Mouse (Mus musculus) limb, embryonic 12.5 days (tissue): ENCODE data around the gene Tgfb1. TPM values are rescaled to one million over a fixed set of nuclear protein-coding genes. Genes with fewer than 3 reads are reported as not detected.

Source experiments
- ATAC-seq: fragments of 200-750 bp; cut with Nextera tagmentation; 2 replicates; pipeline ENCODE4 v1.8.0; 2017; ENCODE audit warnings: low read depth, moderate TSS enrichment; ENCODE audit not compliant: insufficient number of reproducible peaks, insufficient read depth, low FRiP score, low TSS enrichment
- H3K27ac ChIP-seq: fragments of 300-500 bp; sonication (generic); 2 replicates; pipeline ENCODE4 v1.5.1; 2016; ENCODE audit warnings: mild to moderate bottlenecking, moderate library complexity
- H3K27me3 ChIP-seq: fragments of 300-500 bp; sonication (generic); 2 replicates; pipeline ENCODE4 v1.6.1; 2016; ENCODE audit warnings: mild to moderate bottlenecking, moderate library complexity
- H3K36me3 ChIP-seq: fragments of 300-500 bp; sonication (generic); 2 replicates; pipeline ENCODE4 v1.6.1; 2016; ENCODE audit warnings: mild to moderate bottlenecking, moderate library complexity
- H3K4me1 ChIP-seq: fragments of 300-500 bp; sonication (generic); replicated peaks from 2 replicates; pipeline ENCODE4 v1.6.1; 2016
- H3K4me2 ChIP-seq: fragments of 300-500 bp; sonication (generic); 2 replicates; pipeline ENCODE4 v1.6.1; 2016; ENCODE audit warnings: mild to moderate bottlenecking, moderate library complexity
- H3K4me3 ChIP-seq: fragments of 300-500 bp; sonication (generic); replicated peaks from 2 replicates; pipeline ENCODE4 v1.5.1; 2016; ENCODE audit warnings: mild to moderate bottlenecking
- H3K9ac ChIP-seq: fragments of 300-500 bp; sonication (generic); replicated peaks from 2 replicates; pipeline ENCODE4 v1.6.1; 2016; ENCODE audit warnings: mild to moderate bottlenecking, moderate library complexity
- H3K9me3 ChIP-seq: fragments of 300-500 bp; sonication (generic); 2 replicates; pipeline ENCODE4 v1.6.1; 2016; ENCODE audit warnings: mild to moderate bottlenecking, moderate library complexity
- WGBS: fragments of 180-500 bp; shearing (Covaris S2); methylation state at CpG from one replicate; pipeline ENCODE4 v1.1.7; 2016; 5-methylcytosine and 5-hydroxymethylcytosine counted together
- polyA plus RNA-seq: library from polyadenylated mRNA; unstranded; fragments of >200 nt; fragmentation: Nextera tagmentation; extraction: Ambion mirVana; gene quantifications from 2 replicates; pipeline ENCODE4 v1.2.1, GENCODE M21; 2016

The Tgfb1 gene
- polyA plus RNA-seq, 1 experiment from 2014 or later = 1.6 TPM

- Histone ChIP-seq H3K9ac (no peak overlapping the region), H3K4me3 (no peak overlapping the region), H3K9me3 (no peaks in the 10 kb centered on the region), H3K27me3 (no peaks in the 10 kb centered on the region), H3K4me1 (no peaks in the 10 kb centered on the region), H3K27ac (no peak overlapping the region), H3K4me2 (no peak overlapping the region), H3K36me3 (peaks cover 100% of the 10 kb centered on the region)
- no peak for ATAC-seq
- 92% methylated on average over 3 of the region's 3 CpGs for WGBS
Observed at GRCm38 (mm10) chr7:25738277-25738676, 51.5 kb downstream of the Tgfb1 start.

- Histone ChIP-seq H3K27ac (no peak overlapping the region), H3K36me3 (peaks cover 99% of the 10 kb centered on the region), H3K9me3 (no peaks in the 10 kb centered on the region), H3K27me3 (no peaks in the 10 kb centered on the region), H3K9ac (no peak overlapping the region), H3K4me3 (no peak overlapping the region), H3K4me2 (no peak overlapping the region), H3K4me1 (peaks cover 2% of the 10 kb centered on the region; the same call in 1 of the 2 replicates)
- no peak for ATAC-seq
- WGBS = 85% methylated on average over 3 of the region's 3 CpGs
Observed at GRCm38 (mm10) chr7:25746844-25747243, 60.0 kb downstream of the Tgfb1 start.

GRCm38 (mm10) chr7:25753076-25753475 lies 66.3 kb downstream of the Tgfb1 start:
- H3K27me3 ChIP-seq = no peaks in the 10 kb centered on the region
- H3K4me1 ChIP-seq = peaks cover 19% of the 10 kb centered on the region
- H3K4me3 ChIP-seq = peak overlapping the region; percentile 93
- peak overlapping the region; percentile 97 for H3K9ac ChIP-seq
- no peaks in the 10 kb centered on the region for H3K9me3 ChIP-seq
- no peak overlapping the region for H3K27ac ChIP-seq
- peak overlapping the region; percentile 95 for H3K4me2 ChIP-seq
- ATAC-seq = no peak
- peaks cover 45% of the 10 kb centered on the region for H3K36me3 ChIP-seq

- under 1% methylated on average over 46 of the region's 46 CpGs for WGBS
- peak overlapping the region; percentile 99 for H3K27ac ChIP-seq
- no peaks in the 10 kb centered on the region for H3K27me3 ChIP-seq
- H3K36me3 ChIP-seq = peaks cover 44% of the 10 kb centered on the region
- H3K9ac ChIP-seq = peak overlapping the region; percentile 97
- H3K4me2 ChIP-seq = peak overlapping the region; percentile 95
- ATAC-seq = 0 out of 2 replicates have a peak, but pooled peaks have one; percentile 0
- H3K4me1 ChIP-seq = peaks cover 19% of the 10 kb centered on the region
- peak overlapping the region; percentile 93 for H3K4me3 ChIP-seq
- no peaks in the 10 kb centered on the region for H3K9me3 ChIP-seq
Observed at GRCm38 (mm10) chr7:25753643-25754438, 67.0 kb downstream of the Tgfb1 start.

GRCm38 (mm10) chr7:25754439-25754737 lies 67.6 kb downstream of the Tgfb1 start:
- peak overlapping the region; percentile 93 for H3K4me3 ChIP-seq
- peak overlapping the region; percentile 95 for H3K4me2 ChIP-seq
- peaks cover 19% of the 10 kb centered on the region for H3K4me1 ChIP-seq
- no peaks in the 10 kb centered on the region for H3K9me3 ChIP-seq
- H3K9ac ChIP-seq = peak overlapping the region; percentile 97
- peaks cover 40% of the 10 kb centered on the region for H3K36me3 ChIP-seq
- H3K27me3 ChIP-seq = no peaks in the 10 kb centered on the region
- ATAC-seq = no peak; the same call in 1 of the 2 replicates
- H3K27ac ChIP-seq = peak overlapping the region; percentile 99
- under 1% methylated on average over 30 of the region's 30 CpGs for WGBS

Other genes with a start within 250 kb of the Tgfb1 start
- 0.79 TPM in 2 replicates for gene Ceacam1, start 209.4 kb upstream of the Tgfb1 start, polyA plus RNA-seq
- 0.09 and 0.34 TPM in 2 replicates for gene Ceacam2, start 147.1 kb upstream of the Tgfb1 start, polyA plus RNA-seq
- gene Erich4, start 71.1 kb upstream of the Tgfb1 start, polyA plus RNA-seq = not detected in 2 replicates
- gene Dmac2, start 67.6 kb upstream of the Tgfb1 start, polyA plus RNA-seq = 34.8 and 37.8 TPM in 2 replicates
- 2.7 and 2.8 TPM in 2 replicates for gene B3gnt8, start 60.3 kb upstream of the Tgfb1 start, polyA plus RNA-seq
- gene Bckdha, start 28.0 kb upstream of the Tgfb1 start, polyA plus RNA-seq = 57.5 and 61.3 TPM in 2 replicates
- gene Exosc5, start 27.8 kb upstream of the Tgfb1 start, polyA plus RNA-seq = 74.1 and 74.2 TPM in 2 replicates
- 2.7 and 3.1 TPM in 2 replicates for gene Tmem91, start 11.8 kb upstream of the Tgfb1 start, polyA plus RNA-seq
- gene B9d2, start 6.2 kb upstream of the Tgfb1 start, polyA plus RNA-seq = 30.4 and 30.5 TPM in 2 replicates
- gene Ccdc97, start 32.1 kb downstream of the Tgfb1 start, polyA plus RNA-seq = 20.6 and 23.6 TPM in 2 replicates
- gene Hnrnpul1, start 67.8 kb downstream of the Tgfb1 start, polyA plus RNA-seq = 67.6 and 75.0 TPM in 2 replicates
- 56.3 and 57.2 TPM in 2 replicates for gene Axl, start 101.7 kb downstream of the Tgfb1 start, polyA plus RNA-seq
- 1.2 and 2.1 TPM in 2 replicates for gene Cyp2s1, start 129.9 kb downstream of the Tgfb1 start, polyA plus RNA-seq
- gene Cyp2b10, start 210.6 kb downstream of the Tgfb1 start, polyA plus RNA-seq = not detected in 2 replicates